Mouse (Mus musculus) thymus, adult 2 months (tissue): ENCODE measurements around the gene Frmd8. TPM values are rescaled to one million over a fixed set of nuclear protein-coding genes. Genes with fewer than 3 reads are reported as not detected.

Source experiments
- DNase-seq: peaks from one replicate; pipeline ENCODE4 v3.0.0; 2021
- H3K27ac ChIP-seq: fragments of 200-500 bp; 2 replicates; pipeline ENCODE4 v1.5.1; 2012; ENCODE audit warnings: low read length, control low read depth; ENCODE audit not compliant: control insufficient read depth, insufficient read depth
- H3K27me3 ChIP-seq: fragments of 200-500 bp; 2 replicates; pipeline ENCODE4 v1.6.1; 2012; ENCODE audit warnings: mild to moderate bottlenecking, low read length, moderate library complexity, mixed read lengths; ENCODE audit not compliant: control insufficient read depth, insufficient read depth
- H3K36me3 ChIP-seq: fragments of 200-500 bp; 2 replicates; pipeline ENCODE4 v1.6.1; 2012; ENCODE audit warnings: mild to moderate bottlenecking, low read length, moderate library complexity; ENCODE audit not compliant: control insufficient read depth, insufficient read depth
- H3K4me1 ChIP-seq: fragments of 200-500 bp; replicated peaks from 2 replicates; pipeline ENCODE4 v1.6.1; 2012; ENCODE audit warnings: low read length; ENCODE audit not compliant: control insufficient read depth, insufficient read depth
- H3K4me3 ChIP-seq: fragments of 200-500 bp; 2 replicates; pipeline ENCODE4 v1.5.1; 2012; ENCODE audit warnings: mild to moderate bottlenecking, low read length, control low read depth, moderate library complexity; ENCODE audit not compliant: control insufficient read depth, insufficient read depth
- CTCF ChIP-seq: fragments of 200-500 bp; IDR thresholded peaks from 2 replicates; pipeline ENCODE4 v1.5.1; 2012; ENCODE audit warnings: mild to moderate bottlenecking, control low read depth, low read length, moderate library complexity, borderline replicate concordance; ENCODE audit not compliant: control insufficient read depth, poor library complexity, insufficient read depth; ENCODE audit errors: extremely low read depth
- POLR2A ChIP-seq: fragments of 200-500 bp; IDR thresholded peaks from 2 replicates; pipeline ENCODE4 v1.6.1; 2012; ENCODE audit warnings: mild to moderate bottlenecking, low read length, control low read depth, moderate library complexity; ENCODE audit not compliant: control insufficient read depth, poor library complexity, insufficient read depth; ENCODE audit errors: extremely low read depth
- WGBS: fragments of 180-500 bp; shearing (Covaris S2); methylation state at CpG from one replicate; pipeline ENCODE4 v1.1.7; 2018; 5-methylcytosine and 5-hydroxymethylcytosine counted together
- polyA plus RNA-seq: library from polyadenylated mRNA; depleted of rRNA; stranded (reverse); fragments of >200 nt; gene quantifications from 2 replicates; pipeline ENCODE4 v1.2.3, GENCODE M21; 2012

Gene Frmd8
- polyA plus RNA-seq, 1 experiment: 121 TPM

GRCm38 (mm10) chr19:5913007-5913719 is 38.1 kb upstream of the Frmd8 start, which contains the start of gene Dpf2:
Dpf2 (minus strand) TSS chr19:5913010.
- no peak for TF ChIP-seq POLR2A
- no peak for TF ChIP-seq CTCF
- no peaks in the 10 kb centered on the region for H3K36me3 ChIP-seq
- no peak within 1 kb of the TSS for H3K27ac ChIP-seq
- no peak for DNase-seq
- H3K4me3 ChIP-seq: peak within 1 kb of the TSS; percentile 72
- H3K4me1 ChIP-seq: peaks cover 19% of the 10 kb centered on the region
- no peaks in the 10 kb centered on the region for H3K27me3 ChIP-seq
- WGBS: 8% methylated on average over 13 of the region's 13 CpGs

DNA sequence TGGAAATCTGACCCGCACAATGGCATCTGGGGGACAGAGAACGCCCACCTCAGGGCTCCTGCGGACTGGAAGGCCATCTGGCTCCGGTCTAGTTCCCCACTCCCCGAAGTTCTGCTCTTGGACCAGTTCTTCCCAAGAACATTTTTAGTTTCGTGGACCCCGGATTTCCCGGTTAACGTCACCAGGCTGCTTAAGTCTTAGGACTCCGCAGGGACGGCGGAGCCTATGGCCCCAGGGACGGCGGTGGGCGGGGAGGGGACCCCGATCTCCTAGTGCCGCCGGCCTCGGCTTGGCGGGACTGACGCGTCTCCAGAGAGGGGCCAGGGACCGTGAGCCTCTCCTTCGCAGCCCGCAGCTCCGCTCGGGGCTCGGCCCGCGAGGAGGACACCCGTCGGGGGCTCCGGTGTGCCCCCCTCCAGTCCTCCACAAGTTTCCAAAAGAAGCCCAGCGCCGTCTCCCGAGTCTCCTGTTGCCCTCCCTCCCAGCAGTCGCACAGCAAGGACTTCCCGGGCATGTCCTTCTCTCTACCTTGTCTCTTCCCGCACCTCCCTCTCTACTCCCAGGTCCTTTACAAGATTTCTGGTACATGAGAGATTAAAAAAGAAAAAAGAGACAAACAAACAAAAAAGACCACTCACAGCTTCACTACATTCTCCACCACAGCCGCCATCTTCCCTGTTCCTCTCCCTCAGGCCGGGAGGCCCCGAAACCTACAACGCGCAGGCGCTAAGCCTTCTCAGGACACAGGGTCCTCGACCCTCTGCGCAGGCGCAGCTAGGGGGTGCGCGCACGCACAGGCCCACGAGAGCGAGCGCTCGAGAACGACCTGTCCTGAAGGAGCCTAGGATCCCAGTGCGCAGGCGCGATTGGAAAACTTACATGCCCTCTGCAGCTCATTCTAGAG is 37.3 kb upstream of the Frmd8 start:
- WGBS: under 1% methylated on average over 59 of the region's 59 CpGs
- H3K4me1 ChIP-seq: peaks cover 19% of the 10 kb centered on the region
- TF ChIP-seq POLR2A (peak; percentile 88), CTCF (0 out of 2 replicates have a peak, but pooled peaks have one; percentile 42)
- no peaks in the 10 kb centered on the region for H3K27me3 ChIP-seq
- no peak overlapping the region for H3K27ac ChIP-seq
- no peaks in the 10 kb centered on the region for H3K36me3 ChIP-seq
- peak; percentile 99 for DNase-seq
- peak overlapping the region; percentile 72 for H3K4me3 ChIP-seq

- H3K27me3 ChIP-seq: no peaks in the 10 kb centered on the region
- no peak for DNase-seq
- H3K4me1 ChIP-seq: peaks cover 19% of the 10 kb centered on the region
- H3K4me3 ChIP-seq: peak overlapping the region; percentile 72
- 1% methylated on average over 14 of the region's 14 CpGs for WGBS
- H3K36me3 ChIP-seq: peaks cover 5% of the 10 kb centered on the region
- no peak for TF ChIP-seq CTCF
- no peak for TF ChIP-seq POLR2A
- no peak overlapping the region for H3K27ac ChIP-seq
Observed at GRCm38 (mm10) chr19:5911430-5912102, 36.5 kb upstream of the Frmd8 start.

DNA sequence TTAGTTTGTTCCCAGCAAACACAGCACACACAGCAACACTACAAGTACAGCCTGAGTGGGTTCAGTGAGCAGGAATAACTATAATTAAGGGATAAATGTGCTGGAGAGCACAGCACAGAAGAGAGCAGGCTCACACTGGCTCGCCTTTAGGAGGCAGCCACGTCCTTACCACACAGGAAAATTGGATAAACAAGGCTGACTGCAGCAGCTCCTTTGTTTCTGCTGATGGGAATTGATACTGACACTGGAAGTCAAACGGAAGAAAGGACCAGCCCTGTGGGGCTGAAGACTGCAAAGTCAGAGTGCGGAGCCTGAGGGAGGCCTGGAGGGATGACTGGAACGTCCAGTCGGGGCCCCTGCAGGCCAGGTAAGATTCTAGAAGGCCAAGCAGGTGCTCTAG is 35.1 kb upstream of the Frmd8 start:
- no peak for DNase-seq
- peaks cover 19% of the 10 kb centered on the region for H3K4me1 ChIP-seq
- peaks cover 19% of the 10 kb centered on the region for H3K36me3 ChIP-seq
- no peak overlapping the region for H3K4me3 ChIP-seq
- no peaks in the 10 kb centered on the region for H3K27me3 ChIP-seq
- H3K27ac ChIP-seq: no peak overlapping the region
- TF ChIP-seq CTCF (no peak), POLR2A (no peak)
- WGBS: 85% methylated on average over 6 of the region's 6 CpGs

- peaks cover 13% of the 10 kb centered on the region for H3K4me1 ChIP-seq
- 93% methylated on average over 3 of the region's 3 CpGs for WGBS
Observed at GRCm38 (mm10) chr19:5907275-5907674, 32.2 kb upstream of the Frmd8 start.

GRCm38 (mm10) chr19:5894002-5894678 is 19.1 kb upstream of the Frmd8 start, which contains the start of gene Tigd3:
Tigd3 (minus strand) TSS chr19:5894149.
- Histone ChIP-seq H3K27ac (no peak within 1 kb of the TSS), H3K27me3 (no peaks in the 10 kb centered on the region), H3K4me1 (peaks cover 12% of the 10 kb centered on the region), H3K4me3 (peak within 1 kb of the TSS; percentile 44), H3K36me3 (peaks cover 14% of the 10 kb centered on the region)
- DNase-seq: peak; percentile 98
- TF ChIP-seq CTCF (peak; percentile 64; the same call in 1 of the 2 replicates), POLR2A (peak; percentile 58)
- 3% methylated on average over 36 of the region's 36 CpGs for WGBS

More at GRCm38 (mm10) chr19:5907275-5907674, 32.2 kb upstream of the Frmd8 start:
- no peak for DNase-seq
- Histone ChIP-seq H3K4me3 (no peak overlapping the region), H3K36me3 (peaks cover 48% of the 10 kb centered on the region), H3K27me3 (no peaks in the 10 kb centered on the region), H3K27ac (no peak overlapping the region)
- TF ChIP-seq POLR2A (no peak), CTCF (no peak)
